Mouse (Mus musculus): ENCODE data around the gene Gm16181.
"Not testable (repeated sequence)": the region's sequence is repeated elsewhere in the genome, so short reads cannot be mapped to it uniquely, and the experiment has no call there.

Gm16181 gene

GRCm38 (mm10) chr17:35232659-35233058 is 12.0 kb downstream of the Gm16181 start:
- DNase-seq (ENCODE audit: low spot score): no peak

GRCm38 (mm10) chr17:35233114-35233980 is 12.7 kb downstream of the Gm16181 start, which contains the start of gene Atp6v1g2:
Gene Atp6v1g2, plus strand, starts transcription at chr17:35233660.
- DNase-seq (ENCODE audit: low spot score): no peak

DNA sequence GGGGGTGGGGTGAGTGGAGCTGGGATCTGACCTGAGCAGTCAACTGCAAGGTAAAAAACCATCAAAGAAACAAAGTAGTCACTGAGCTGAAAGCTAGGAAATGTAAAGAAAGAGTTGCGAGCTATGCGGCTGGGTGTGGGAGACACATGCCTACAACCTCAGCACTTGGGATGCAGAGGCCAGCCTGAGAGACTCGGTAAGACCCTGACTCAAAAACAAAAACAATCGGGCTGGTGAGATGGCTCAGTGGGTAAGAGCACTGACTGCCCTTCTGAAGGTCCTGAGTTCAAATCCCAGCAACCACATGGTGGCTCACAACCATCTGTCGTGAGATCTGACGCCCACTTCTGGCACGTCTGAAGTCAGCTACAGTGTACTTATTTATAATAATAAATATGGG is 13.5 kb downstream of the Gm16181 start:
- DNase-seq (ENCODE audit: low spot score): not testable (repeated sequence)

- peak; percentile 44 for DNase-seq (ENCODE audit: low spot score)
Measured at GRCm38 (mm10) chr17:35234903-35235302, 14.3 kb downstream of the Gm16181 start.

GRCm38 (mm10) chr17:35235614-35236389 is 15.2 kb downstream of the Gm16181 start, which contains the start of gene Nfkbil1:
Gene Nfkbil1, minus strand, starts transcription at chr17:35235792.
- peak; percentile 91 for DNase-seq (ENCODE audit: low spot score)

DNA sequence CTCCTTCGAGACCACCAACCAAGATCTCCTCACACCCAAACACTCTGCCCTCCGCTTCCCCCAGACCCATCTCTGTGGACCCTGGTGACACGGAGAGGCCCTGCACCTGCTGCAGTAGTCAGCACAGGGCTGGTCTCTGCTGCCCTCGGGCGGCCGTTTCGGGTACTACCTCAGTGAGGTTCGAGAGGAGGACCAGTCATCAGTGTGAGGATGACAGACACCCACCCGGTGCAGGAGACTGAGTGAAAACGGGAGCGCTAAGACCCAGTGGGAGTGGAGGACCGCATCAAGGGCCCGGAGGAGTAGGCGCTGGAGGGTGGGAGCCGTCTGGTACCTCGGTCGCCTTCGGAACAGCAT is 15.7 kb downstream of the Gm16181 start:
- peak; percentile 98 for DNase-seq (ENCODE audit: low spot score)

DNA sequence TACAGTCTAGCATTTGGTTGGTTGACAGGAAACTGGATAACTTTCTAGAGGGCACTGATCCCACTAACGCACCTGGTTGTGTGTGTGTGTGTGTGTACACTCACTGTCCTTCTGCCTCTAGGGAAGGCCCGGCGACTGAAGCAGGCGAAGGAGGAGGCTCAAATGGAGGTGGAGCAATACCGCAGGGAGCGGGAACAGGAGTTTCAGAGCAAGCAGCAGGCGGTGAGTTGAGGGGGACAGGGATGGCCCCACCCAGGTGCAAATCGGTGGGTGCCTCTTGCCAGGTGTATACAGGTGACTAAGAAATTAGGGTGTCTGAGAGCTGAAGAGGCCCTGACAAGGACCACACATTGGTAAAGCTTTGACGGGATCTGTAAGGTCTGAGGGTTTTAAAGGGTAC is 16.4 kb downstream of the Gm16181 start:
- no peak for DNase-seq (ENCODE audit: low spot score)

GRCm38 (mm10) chr17:35237504-35237903 is 16.9 kb downstream of the Gm16181 start:
- no peak for DNase-seq (ENCODE audit: low spot score)

- DNase-seq (ENCODE audit: low spot score): no peak
Measured at GRCm38 (mm10) chr17:35239700-35240099, 19.1 kb downstream of the Gm16181 start.

DNA sequence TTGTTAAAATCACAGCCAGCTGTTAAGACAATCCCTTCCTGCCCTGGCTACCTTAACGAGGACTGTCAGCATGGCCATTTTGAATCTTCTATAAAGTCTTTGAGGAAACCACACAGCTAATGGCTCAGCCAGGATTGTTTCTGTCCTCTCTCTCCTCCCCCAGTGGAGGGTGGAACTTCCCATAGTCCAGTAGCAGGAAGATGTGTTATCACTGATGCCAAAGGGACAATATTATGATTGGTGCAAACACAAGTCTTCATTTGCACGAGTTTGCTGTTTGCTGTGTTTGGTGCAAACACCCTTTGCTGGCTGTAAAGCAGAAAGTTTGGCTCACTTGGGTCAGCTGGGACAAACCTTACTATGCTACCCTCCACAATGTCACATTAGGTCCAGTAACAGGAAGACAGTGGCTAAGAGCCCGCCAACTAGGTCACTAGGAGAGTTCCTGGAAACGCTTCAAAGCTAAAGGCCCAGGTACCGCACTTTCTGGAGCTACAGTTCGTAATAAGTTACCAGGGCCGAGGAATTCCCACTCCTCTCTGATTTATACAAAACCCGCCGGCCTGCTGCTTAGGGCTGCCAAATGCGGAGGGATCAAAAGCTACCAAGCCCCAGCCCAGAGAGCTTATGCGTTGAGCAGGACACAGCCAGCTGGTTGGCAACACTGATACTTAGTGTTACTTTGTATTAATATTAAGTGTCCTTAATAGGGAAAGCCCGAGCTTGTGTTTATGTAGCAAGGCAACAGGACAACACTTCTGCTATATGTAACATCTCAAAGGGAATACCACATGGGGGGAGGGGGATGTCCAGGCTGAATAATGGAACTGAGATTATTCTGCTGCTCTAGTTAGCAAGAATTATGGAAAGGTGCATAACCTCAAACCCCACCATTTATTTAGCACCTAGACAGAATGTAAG is 20.0 kb downstream of the Gm16181 start:
- no peak for DNase-seq (ENCODE audit: low spot score)

GRCm38 (mm10) chr17:35241305-35242014 is 20.8 kb downstream of the Gm16181 start, which contains the start of gene Ddx39b:
Gene Ddx39b, plus strand, starts transcription at chr17:35241746.
- peak; percentile 96 for DNase-seq (ENCODE audit: low spot score)

DNA sequence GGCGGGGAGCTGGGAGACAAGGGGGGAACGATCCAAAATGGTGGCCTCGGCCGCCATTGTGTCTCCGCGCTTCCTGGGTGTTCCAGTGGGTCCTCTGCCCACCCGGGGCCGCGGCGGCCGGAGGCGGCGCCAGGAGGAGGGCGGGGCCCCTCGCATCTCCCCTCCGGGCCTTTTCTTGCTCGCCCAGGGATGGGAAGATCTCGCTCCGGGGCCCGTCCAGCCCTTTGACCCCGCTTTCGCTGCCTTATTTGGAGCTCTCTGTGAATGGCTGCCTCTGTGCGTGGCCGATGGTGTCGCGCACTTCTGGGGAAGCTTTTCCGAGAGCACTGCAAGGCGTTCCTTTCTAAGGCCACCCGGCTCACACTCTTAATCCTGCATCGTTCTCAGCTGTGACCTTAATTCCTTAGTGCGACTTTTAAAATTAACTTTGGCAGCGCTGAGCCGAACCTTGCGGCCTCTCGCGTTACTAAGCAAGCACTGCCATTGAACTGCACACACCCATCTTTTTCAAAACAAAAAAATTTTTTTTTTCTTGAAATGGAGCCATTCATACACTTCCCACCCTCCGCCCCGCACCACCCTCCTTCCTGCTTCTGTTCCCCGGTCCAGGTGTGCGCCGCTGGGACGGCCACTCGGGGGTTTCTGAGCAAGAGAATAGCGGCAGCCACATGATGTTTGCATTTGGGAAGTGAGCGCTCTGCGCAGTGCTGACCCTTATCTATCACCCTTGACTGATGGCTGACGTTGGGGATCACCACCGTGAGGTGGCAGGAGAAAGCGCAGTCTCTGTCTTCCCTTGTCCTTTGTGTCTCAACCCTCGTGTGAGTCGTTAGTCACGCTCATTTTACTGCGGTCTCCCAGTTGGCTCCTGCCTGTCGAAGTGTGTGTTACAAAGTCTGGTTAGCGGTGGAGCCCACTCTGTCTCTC is 21.6 kb downstream of the Gm16181 start:
- peak; percentile 71 for DNase-seq (ENCODE audit: low spot score)

GRCm38 (mm10) chr17:35243086-35243485 is 22.5 kb downstream of the Gm16181 start:
- DNase-seq (ENCODE audit: low spot score): peak; percentile 69

DNA sequence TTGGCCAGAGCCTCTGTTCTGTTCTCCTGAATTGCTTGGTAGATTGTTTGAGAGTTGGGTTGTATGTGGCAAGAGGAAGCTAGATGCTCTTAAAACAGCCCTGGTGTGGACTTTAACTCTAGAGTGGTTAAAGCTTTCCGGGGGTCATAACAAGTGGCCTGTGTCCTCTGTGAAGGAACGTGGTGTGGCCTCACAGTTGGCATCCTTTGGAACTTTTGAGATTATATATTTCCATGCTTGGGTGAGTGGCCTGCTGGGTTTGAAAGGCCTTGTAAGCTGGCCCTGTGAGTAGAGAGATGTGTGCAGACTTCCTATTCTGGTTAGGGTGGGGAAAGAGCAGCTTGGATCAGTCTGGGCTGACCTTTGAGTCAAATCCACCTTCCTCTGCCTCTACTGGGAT is 24.4 kb downstream of the Gm16181 start:
- DNase-seq (ENCODE audit: low spot score): no peak

DNA sequence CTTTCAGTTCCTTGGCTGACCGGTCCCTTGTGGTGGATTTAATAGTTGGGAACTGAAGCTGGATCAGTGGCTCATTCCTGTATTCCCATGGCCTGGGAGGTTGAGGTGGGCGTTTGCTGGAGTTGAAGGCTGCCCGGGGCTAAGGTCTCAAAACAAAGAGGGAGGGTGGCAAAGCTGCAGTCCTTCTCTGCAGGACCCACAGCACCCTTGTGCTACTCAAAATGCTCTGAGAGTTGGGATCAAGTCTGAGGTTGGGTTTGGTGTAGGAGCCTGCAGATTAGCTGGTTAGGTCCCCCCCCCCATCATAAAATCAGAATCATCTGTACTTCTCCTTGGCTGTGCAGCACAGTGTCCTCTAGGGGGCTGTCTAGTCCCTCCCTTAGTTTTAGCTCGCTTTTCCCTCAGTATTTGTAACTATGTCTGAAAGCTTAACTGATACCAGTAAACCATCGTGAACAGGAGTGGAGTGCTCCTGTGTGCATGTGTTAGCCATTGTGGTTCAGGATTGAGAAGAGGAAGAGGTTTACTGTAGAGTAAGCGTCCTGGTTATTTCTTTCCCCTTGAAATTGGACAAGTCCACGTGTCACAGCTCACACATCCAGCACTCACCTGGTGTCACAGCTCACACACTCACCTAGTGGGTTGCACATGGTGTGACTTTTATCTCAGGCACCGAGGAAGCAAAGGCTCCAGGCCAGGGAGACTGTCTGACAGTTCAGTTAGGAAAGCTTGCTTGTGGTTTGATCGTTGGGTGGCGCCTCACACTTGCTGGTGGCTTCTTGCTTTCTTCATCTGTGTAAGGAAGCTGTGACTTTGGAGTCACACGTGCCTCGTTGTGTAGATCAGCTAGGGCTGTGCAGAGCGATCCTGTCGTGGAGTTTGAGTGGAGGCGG is 25.3 kb downstream of the Gm16181 start:
- no peak for DNase-seq (ENCODE audit: low spot score)

- no peak for DNase-seq (ENCODE audit: low spot score)
Measured at GRCm38 (mm10) chr17:35247144-35247543, 26.5 kb downstream of the Gm16181 start.

GRCm38 (mm10) chr17:35248986-35249385 is 28.4 kb downstream of the Gm16181 start:
- DNase-seq (ENCODE audit: low spot score): no peak

GRCm38 (mm10) chr17:35249451-35250197 is 29.0 kb downstream of the Gm16181 start:
- DNase-seq (ENCODE audit: low spot score): no peak
